Mouse (Mus musculus): ENCODE data around the gene Rsrc2. TPM values are rescaled to one million over a fixed set of nuclear protein-coding genes. Genes with fewer than 3 reads are reported as not detected.

Gene Rsrc2
- total RNA-seq, 1 experiment = 106 TPM

DNA sequence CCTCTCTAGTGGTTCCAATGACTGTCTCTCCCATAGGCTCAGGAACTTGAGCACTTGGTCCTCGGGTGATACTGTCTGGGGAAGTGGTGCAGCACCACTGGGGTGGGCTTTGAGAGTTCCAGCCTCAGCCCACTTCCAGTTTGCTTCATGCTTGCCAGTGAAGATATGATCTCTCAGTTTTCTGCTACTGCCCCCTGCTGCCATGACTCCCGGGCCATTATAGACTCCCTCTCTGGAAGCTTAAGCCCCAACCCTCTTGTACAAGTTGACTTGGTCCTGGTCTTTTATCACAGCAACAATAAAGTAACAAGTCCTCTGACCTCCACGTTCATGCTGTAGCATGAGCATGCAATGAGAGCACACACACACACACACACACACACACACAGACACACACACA lies 70.1 kb downstream of the Rsrc2 start:
- Histone ChIP-seq H3K9me3 (ENCODE audit: control insufficient read depth, insufficient read depth, low read depth, low read length) (no peaks in the 10 kb centered on the region), H3K4me1 (ENCODE audit: control insufficient read depth in 2 of 2, insufficient read depth in 2 of 2, low read length in 2 of 2, poor library complexity in 1 of 2) (no peaks in the 10 kb centered on the region), H3K27ac (ENCODE audit: insufficient read depth, low read depth, low read length, poor library complexity, severe bottlenecking) (no peak overlapping the region), H3K9ac (ENCODE audit: insufficient read depth, low read depth, low read length, poor library complexity, severe bottlenecking) (no peak overlapping the region), H3K4me3 (ENCODE audit: insufficient read depth in 1 of 2, low read depth in 1 of 2, low read length in 2 of 2, poor library complexity in 1 of 2, severe bottlenecking in 1 of 2) (no peak overlapping the region), H3K36me3 (ENCODE audit: control insufficient read depth, insufficient read depth, low read length, poor library complexity, severe bottlenecking) (no peaks in the 10 kb centered on the region)
- in situ Hi-C loops (cut with MboI; ENCODE audit: low sequenced_read_pairs in 2 of 2, unreplicated experiment in 2 of 2) = no loop called here
- TF ChIP-seq ZC3H11A (IDR thresholded peaks at IDR 0.05; ENCODE audit: borderline replicate concordance, low read depth, low read length) (no peak), MAFK (IDR thresholded peaks at IDR 0.05; ENCODE audit: insufficient read depth, low read depth, low read length) (no peak), HCFC1 (IDR thresholded peaks at IDR 0.05; ENCODE audit: borderline replicate concordance, insufficient read depth, low read length) (no peak), CHD2 (IDR thresholded peaks at IDR 0.05; ENCODE audit: low read depth, low read length) (no peak), ZNF384 (IDR thresholded peaks at IDR 0.05; ENCODE audit: low read depth, low read length) (no peak)
- DNase-seq (ENCODE audit: low read depth, low spot score) = no peak

Other genes starting within 250 kb of the Rsrc2 start
- gene B3gnt4, start 239.0 kb downstream of the Rsrc2 start, total RNA-seq (2012; rRNA removed) = 1.2 TPM in 2 replicates
- gene Diablo, start 225.2 kb downstream of the Rsrc2 start, total RNA-seq (2012; rRNA removed) = 54.1 and 57.9 TPM in 2 replicates
- gene Gm49027, start 223.9 kb downstream of the Rsrc2 start, total RNA-seq (2012; rRNA removed) = 0.94 and 1.2 TPM in 2 replicates
- 23.0 and 24.3 TPM in 2 replicates for gene Vps33a, start 176.4 kb downstream of the Rsrc2 start, total RNA-seq (2012; rRNA removed)
- gene Clip1, start 64.8 kb downstream of the Rsrc2 start, total RNA-seq (2012; rRNA removed) = 10.3 and 11.8 TPM in 2 replicates
- 33.0 and 35.2 TPM in 2 replicates for gene Zcchc8, start 28.3 kb downstream of the Rsrc2 start, total RNA-seq (2012; rRNA removed)
- 71.3 and 75.8 TPM in 2 replicates for gene Kntc1, start 302 bp upstream of the Rsrc2 start, total RNA-seq (2012; rRNA removed)
- not detected in 2 replicates for gene Hcar2, start 116.1 kb upstream of the Rsrc2 start, total RNA-seq (2012; rRNA removed)
- not detected in 2 replicates for gene Hcar1, start 130.6 kb upstream of the Rsrc2 start, total RNA-seq (2012; rRNA removed)
- 59.5 and 78.2 TPM in 2 replicates for gene Denr, start 157.8 kb upstream of the Rsrc2 start, total RNA-seq (2012; rRNA removed)
- 1.3 TPM in 1 of 2 replicates, not detected in the other for gene Gm43518, start 178.0 kb upstream of the Rsrc2 start, total RNA-seq (2012; rRNA removed)
- gene Ccdc62, start 181.3 kb upstream of the Rsrc2 start, total RNA-seq (2012; rRNA removed) = 5.3 and 6.3 TPM in 2 replicates
- 9.7 and 20.8 TPM in 2 replicates for gene Hip1r, start 224.2 kb upstream of the Rsrc2 start, total RNA-seq (2012; rRNA removed)

All from ES-E14 (cell line).